Mouse (Mus musculus): ENCODE data around the gene Arfgap3.
A peak's percentile ranks its signal among the peaks of the same experiment; 100 is the strongest.
"Not testable (repeated sequence)": the region's sequence is repeated elsewhere in the genome, so short reads cannot be mapped to it uniquely, and the experiment has no call there.

Gene Arfgap3

DNA sequence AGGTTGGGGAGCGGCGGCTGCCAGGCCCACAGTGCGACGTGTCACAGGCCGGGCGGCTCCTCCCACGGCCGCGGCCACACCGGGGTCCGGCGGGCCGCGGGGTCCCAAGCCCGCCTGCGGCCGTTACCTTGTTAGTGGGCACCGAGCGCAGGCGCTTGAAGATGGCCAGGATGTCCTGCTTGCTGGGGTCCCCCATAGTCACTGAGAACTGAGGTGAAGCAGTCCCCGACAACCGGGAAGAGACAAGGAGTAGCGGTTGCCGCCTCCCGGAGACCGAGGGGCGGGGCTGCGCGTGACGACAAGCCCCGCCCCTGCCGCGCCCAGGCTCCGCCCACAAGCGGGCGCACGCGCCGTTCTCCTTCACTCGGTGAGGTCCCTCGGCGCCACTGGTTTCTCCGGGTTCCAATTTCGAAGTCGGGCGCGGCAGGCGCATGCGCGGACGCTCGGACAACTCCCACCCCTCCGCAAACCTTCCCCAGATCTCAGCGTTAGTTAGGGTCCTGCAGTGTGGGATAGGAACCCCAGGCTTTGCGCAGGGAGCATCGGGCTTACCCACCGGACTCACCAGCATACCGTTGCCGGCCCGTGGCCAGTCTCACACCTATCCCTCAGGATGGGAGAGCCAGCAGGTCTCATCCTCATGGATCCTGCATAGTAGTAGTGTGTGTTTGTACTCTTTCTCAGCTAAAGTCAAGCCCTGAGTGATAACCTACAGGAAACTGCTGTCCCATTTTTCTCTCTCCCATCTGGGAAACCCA is at the start of gene Arfgap3:
Gene Arfgap3, minus strand, starts transcription at position 294 of the 758 bp plus-strand sequence.
- peak; percentile 94 for DNase-seq (ENCODE audit: extremely low spot score)

DNA sequence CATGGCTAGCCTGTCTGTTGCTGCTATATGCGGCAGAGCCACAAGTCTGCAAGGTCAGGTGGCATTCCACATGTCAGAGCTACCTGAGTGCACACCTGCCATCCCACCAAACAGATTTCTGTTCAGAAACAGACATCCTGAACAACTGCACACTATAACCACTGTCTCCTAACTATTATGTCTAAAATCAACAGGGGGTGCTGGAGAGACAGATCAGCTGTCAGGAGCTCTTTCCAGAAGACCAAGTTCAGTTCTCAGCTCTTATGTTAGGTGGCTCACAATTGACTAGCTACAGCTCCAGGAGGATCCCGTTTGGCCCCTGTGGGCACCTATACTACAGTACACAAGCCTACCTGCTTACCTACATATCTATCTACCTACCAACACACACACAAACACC is 42.7 kb upstream of the Arfgap3 start:
- DNase-seq (ENCODE audit: extremely low spot score), result no peak

DNA sequence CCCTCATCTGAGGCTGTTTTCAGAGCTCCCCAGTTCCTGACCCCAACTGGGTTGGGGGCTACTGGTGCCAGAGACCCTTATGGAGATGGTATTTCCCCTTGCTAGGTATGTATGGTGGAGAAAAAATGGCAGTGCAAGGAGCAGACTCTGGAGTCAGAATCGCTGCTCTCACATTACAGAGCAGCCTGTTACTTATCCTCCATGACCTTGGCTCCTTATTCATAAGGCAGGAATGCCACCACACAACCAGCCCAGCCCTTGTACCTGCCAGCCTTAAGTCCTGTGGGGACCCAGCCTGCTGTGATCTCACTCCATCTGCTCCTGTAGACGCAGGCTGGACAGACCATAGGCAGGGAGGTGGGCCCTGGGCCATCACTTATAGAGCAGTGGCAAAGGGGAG is 37.9 kb upstream of the Arfgap3 start:
- no peak for DNase-seq (ENCODE audit: extremely low spot score)

DNA sequence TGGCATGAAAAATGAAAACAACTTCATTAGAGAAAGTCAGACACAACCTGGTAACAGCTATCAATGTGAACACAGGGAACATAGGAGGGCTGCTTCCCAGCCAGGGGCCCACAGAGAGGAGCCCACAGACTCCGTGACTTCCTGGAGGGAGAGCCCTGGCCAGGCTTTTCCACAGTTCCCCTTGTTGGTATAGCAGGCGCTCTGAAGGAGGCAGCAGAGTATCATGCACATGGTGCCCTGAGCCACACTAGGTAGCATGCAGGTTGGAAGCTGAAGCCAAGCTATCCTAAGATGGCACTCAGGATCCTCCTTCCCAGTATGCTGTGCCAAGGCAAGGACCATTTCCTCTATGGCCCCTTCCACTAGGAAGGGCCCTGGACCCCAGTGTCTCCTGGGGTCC is 33.6 kb upstream of the Arfgap3 start:
- no peak for DNase-seq (ENCODE audit: extremely low spot score)

DNA sequence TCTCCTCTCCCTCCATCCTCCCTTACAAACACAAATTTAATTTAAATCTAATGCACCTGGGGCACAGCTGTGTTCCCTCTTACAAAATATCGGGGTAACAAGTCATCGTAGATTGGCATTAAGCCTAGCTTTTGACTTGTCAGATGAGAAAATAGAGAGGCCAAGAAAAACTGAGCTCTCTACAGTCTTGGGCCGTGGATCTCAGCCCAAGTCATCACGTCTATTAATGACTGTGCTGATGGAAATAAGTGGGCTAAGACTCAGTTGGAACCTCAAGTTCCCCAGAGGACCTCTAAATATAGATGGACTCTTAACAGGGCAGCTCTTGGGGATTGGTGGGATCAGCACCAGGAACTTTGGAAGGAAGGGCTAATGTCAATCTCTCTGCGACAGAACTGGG is 33.1 kb upstream of the Arfgap3 start:
- no peak for DNase-seq (ENCODE audit: extremely low spot score)

DNA sequence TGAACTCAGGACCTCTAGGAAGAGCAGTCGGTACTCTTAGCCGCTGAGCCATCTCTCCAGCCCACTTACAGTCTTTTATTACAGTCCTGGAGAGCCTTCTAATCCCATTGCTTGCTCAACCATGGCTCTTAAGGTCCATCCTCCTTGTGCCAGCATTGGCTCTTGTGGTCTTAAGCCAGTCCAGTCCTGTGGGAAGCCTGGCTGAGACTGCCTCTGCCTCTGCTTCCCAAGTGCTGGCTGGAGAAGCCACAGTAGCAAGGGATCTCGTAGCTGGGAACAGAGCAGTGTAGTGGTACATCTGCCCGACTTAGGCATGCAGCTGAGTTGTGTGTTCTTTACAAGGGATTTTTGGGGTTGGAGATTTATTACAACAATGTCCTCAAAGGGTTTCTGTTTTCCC is 32.4 kb upstream of the Arfgap3 start:
- no peak for DNase-seq (ENCODE audit: extremely low spot score)

DNA sequence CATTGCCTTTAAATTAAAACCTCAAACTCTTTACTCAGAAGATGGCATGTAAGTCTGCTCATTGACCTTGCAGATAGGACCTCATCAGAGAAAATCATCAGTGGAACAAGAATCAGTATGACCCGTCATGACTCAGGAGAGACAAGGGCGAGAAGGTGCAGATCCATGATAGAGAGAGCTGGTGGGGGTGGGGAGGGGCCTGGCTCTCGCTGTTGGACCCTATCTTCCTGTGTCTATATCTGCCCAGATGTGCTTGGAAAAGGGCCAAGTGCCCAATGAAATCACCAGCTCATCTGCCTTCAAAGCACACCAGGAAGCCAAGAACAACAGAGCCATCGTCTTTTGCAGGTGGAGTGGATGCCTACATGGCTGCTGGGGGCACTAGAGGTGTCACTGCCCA is 27.1 kb upstream of the Arfgap3 start:
- DNase-seq (ENCODE audit: extremely low spot score), result no peak

DNA sequence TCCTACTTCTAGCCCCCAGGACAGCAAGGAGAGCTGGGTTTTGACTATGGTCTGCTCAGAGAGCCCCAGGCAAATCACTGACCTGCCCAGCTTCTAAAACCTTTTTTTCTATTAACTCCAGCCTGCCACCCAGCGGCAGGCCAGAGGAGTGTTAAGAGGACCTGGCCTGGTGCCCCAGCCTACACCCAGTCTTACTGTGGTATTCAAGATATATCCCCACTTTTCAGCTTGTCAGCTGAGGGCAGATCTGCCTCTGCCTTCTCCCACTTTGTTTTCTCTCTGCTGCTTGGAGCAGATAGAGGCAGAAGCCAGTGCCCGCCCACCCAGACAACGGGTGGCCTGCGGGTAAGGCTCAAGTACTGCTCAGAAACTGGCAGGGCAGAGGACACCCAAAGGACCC is 25.1 kb upstream of the Arfgap3 start:
- peak; percentile 37 for DNase-seq (ENCODE audit: extremely low spot score)

DNA sequence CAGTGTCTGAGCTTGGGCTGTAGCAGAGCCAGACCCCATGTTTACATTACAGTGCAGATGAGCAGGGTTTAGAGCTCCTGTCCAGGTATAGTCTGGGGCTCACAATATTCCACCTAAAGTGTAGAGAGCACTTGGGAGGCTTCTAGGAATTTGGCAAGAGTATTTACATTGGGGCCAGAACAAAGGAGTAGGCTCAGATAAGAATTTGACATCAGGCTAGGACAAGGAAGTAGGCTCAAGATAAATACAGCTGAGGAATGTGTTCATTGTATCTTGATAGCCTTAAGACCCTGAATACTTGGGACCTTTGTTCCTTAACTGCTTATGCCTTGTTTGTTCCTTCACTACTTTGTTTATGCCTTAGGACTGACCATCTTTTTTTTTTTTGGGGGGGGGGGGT is 24.0 kb upstream of the Arfgap3 start:
- no peak for DNase-seq (ENCODE audit: extremely low spot score)

DNA sequence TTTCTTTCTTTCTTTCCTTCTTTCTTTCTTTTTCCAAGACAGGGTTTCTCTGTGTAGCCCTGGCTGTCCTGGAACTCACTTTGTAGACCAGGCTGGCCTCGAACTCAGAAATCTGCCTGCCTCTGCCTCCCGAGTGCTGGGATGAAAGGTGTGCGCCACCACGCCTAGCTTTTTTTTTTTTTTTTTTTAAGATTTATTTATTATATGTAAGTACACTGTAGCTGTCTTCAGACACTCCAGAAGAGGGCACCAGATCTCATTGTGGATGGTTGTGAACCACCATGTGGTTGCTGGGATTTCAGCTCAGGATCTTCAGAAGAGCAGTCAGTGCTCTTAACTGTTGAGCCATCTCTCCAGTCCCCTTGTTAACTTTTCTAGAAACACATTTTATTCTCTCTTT is 18.7 kb upstream of the Arfgap3 start:
- not testable (repeated sequence) for DNase-seq (ENCODE audit: extremely low spot score)

DNA sequence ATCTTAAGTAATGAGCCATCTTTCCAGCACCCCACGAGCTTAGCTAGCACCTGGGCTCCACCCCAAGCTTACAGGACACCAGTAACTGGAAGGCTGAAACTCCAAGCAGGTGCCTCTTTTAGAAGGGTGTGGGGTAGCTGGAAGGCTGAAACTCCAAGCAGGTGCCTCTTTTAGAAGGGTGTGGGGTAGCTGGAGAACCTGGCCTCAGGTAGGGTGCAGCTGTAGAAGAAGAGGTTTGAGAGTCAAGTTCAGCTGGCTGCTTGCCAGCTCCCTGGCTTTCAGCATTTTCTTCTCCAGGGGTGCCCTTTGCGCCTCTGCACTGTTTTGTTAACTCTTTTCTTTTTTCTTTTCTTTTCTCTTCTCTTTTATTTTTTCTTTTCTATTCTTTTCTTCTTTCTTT is 18.2 kb upstream of the Arfgap3 start:
- DNase-seq (ENCODE audit: extremely low spot score), result no peak

DNA sequence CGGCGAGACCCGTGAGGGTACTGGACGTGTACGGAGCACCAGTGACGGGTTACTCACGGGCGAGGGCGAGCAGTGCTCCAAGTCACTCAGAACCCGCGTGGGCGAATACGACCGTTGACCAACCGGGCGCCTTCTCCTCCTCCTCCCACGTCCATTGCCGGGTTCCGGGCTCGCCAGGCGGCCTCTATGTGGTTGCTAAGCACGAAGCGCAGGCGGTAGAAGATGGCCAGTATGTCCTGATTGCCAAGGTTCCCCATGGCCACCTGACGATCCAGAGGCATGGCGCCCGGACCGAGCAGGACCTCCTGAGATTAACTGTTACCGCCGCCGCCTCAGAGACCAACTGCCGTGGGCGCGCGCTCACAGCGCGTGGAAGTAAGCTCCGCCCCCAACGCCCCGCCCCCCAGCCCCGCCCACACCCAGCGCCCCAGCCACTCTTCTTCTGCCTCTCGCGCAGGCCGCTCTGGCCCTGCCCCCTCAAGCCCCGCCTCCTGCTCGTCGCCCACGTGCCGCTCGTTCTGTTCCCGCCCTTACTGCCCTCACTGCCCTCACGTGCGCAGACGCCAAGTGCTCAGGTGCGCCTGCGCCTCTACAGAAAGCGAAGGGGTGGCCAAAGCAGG is 17.0 kb upstream of the Arfgap3 start:
- DNase-seq (ENCODE audit: extremely low spot score), result peak; percentile 70

DNA sequence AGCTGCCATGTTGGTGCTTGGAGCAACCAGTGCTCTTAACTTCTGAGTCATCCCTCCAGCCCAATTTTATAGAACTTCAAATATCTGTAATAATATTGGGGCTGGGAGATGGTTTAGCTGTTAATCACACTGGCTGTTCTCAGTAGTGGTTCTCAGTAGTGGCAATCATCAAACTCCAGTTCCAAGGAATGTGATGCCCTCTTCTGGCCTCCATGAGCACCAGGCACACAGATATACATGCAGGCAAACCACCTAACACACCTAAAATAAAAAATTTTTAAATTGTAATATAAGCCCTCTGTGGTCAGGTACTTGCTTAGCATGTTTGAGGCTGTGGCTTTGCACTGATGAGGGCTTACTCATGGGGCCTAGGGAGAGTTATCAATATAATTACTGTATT is 15.7 kb upstream of the Arfgap3 start:
- no peak for DNase-seq (ENCODE audit: extremely low spot score)

DNA sequence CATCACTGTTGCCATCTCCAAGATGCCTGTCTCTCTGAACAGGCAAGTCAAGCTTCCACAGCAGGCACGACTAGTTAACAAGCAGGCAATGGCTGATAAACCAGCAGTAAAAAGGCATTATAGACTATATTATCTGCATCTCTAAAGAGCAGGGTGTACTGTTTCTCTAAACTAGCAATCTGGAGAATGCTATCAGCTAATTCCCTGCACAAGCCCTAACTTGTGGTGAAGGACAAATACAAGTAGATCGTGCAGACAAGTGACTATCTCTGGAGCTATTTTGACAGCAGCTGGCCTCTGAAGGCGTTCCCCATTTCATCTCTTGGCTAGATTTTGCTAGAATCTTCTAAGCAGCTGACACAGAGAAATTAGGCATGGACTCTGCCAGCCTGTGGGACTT is 14.1 kb upstream of the Arfgap3 start:
- DNase-seq (ENCODE audit: extremely low spot score), result no peak

DNA sequence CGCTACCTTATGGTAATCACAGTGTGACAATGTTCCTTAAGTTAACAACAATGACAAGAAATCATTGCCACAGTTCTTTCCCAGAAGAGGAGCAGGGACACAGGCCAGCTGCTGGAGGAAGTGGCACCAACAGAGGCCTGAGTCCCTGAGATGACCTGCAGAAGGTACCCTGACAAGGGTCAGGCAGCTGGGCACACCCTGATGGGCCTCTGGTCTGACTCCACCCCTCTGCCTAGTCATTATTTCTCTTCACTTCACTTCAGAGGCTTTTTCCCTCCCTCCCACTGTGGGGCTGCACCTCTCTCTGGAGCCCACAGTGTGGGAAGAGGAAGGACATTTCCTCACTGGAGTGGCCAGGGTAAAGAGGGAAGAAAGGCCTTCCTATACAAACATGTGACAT is 12.8 kb upstream of the Arfgap3 start:
- not testable (repeated sequence) for DNase-seq (ENCODE audit: extremely low spot score)

DNA sequence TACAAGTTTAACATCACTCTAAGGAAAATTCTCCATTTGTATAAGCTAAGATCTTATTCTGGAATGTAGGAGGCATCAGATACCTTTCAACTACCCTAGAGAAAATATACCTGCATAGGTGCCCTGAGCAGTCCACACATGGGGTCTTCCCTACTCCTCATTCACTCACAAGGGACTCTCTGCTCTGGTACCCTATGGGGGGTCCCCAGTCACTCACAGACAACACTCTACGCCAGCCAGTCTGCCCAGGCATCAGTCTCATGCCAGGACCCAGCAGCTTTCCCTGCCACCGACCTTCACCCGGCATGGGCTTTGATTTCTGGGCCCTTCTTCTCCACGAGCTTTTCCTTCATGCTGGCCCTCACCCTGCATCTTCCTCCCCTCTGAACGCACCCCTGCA is 10.9 kb upstream of the Arfgap3 start:
- not testable (repeated sequence) for DNase-seq (ENCODE audit: extremely low spot score)

DNA sequence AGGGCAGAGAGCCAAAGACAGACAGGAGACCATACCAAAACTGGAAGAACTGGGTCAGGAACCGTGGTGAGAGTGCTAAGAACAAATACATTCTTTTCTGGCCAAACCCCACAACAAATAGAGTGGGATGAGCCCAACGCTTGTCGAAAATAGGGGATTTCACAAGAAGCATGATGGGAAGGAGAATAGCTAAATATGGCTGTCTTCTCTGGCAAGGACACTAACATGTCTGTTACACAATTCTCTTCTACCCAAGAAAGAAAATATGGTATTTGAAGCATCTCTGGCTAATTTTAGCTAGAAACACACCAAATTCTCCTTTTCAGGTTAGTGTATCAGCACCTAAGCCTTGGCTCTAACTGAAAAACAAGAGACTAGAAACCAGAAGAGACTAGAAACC is 10.1 kb upstream of the Arfgap3 start:
- DNase-seq (ENCODE audit: extremely low spot score), result no peak

DNA sequence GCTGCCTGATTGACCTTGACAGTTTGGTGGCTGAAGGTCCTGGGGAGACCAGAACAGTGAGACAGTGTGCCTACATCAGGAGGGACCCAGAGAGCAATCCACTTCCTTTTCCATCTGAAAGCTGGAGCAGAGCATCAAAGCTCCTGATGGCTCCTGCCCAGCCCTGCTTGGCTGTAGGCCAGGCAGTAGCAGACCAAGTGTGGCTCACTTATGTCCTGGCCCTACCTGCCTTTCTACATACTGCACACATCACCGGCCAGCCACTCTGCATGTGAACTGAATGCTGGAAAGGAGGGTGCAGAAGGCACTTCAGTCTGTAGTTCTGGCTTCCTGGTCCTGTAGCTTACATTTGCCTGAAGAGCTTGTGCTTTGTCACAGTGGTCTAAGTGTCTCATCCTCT is 8.4 kb upstream of the Arfgap3 start:
- DNase-seq (ENCODE audit: extremely low spot score), result no peak

DNA sequence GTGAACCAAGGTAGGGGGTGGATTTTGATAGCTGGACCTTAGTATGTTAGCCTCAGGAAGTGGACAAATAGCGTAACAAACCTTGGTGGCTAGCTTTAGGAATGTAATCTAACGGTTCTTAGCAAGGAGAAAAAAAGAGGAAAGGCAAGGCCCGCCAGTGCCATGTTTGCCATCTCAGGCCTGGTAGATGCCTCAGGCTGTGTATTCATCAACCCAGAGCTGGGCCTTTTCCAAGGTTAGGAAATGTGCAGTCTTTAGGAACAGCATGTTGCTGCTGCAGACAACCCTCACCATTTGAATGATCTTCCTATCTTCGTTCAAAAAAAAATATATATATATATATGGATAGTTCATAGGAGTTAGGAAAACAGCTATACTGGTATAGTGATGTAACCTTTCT is 1.5 kb upstream of the Arfgap3 start:
- no peak for DNase-seq (ENCODE audit: extremely low spot score)

DNA sequence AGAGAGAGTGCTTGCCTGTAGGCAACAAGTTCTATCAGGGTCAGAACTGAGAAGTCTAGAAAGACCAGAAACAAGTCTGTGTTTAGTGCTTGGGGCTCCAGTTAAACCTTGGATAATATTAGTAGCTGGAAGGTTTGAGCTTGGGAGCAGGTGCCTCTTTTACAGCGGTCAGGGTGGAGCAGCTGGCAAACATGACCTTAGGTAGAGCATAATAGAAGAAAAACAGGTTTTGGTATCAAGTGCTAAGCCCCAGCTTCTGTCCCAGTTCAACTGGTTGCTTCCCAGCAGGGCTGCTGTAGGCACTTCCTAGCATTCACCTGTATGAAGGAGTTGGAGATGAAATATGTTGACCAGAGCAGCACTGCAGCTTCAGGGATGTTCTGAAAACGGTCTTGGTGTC is 812 bp upstream of the Arfgap3 start:
- no peak for DNase-seq (ENCODE audit: extremely low spot score)

DNA sequence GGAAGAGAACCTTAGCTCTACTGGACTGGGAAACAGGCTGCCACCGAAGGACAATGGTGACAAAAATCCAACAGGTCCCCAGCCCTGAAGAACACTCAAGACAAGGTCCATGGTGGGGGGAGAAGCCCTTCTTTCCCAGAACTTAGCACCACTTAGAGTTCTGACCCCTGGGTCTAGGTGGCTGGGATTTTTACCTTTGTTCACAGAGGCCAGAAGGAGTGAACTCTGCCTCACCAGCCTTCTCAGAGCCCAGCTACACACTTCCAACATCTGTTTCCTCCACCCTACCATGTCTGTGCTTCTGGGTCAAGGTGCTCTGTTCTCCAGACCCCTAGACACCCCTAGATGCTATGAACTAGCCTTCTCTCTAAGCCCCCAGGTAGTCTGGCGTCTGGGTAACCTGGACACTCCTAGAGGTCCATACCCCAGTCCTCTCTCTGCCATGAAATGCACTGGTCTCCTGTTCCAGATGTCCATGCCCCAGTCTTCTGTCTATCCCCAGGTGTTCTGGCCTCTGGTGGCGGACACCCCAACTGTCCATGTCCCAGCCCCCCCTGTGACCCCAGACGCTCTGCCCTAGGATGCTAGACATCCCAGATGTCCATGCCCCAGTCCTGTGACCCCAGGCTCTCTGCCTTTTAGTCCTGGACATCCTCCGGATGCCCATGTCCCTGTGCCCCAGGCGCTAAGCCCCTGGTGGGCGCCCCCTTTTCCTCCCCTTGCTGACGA is 658 bp downstream of the Arfgap3 start:
- no peak for DNase-seq (ENCODE audit: extremely low spot score)

DNA sequence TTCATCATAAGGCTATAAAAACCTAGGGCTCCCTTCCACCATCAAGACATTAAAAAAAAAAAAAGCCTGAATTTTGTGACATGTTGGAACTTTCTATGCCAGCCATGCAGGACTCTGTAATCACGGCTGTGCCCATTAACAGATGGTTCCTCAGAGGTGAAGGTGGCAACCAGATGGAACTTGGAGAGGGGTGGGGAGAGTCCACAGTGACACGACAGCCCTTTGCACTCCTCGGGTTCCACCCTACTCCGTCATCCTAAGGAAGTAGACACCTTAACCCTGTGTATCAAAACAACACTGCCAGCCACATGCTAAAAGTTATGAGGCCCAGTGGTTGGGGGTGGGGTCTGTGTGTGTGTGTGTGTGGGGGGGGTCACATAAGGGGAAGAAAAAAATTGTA is 1.3 kb downstream of the Arfgap3 start:
- no peak for DNase-seq (ENCODE audit: extremely low spot score)

DNA sequence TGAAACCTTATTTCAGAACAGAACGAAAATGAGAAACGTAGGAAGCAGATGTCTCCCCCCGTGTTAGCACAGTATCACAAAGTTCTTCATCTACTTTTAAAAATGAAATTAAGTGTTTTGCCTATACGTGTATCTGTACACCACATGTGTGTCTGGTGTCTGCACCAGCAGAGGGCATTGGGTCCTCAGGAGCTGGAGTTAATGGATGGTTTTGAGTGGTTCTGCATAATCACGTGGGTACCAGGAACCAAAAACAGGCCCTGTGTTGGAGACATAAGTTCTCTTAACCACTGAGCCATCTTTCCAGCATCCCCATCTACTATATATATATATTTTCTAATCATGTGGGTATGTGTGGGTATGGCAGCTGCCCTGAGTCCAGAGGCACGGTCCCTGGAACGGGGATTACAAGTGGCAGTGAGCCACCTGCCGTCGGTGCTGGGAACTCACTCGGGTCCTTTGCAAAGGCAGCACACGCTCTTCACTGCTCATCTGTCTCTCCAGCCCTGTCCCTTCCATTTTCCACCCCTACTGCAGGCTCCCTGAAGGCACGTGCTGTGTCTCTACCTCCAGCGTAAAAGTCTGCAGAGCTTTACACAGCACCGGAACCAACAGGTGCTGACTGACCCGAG is 4.0 kb downstream of the Arfgap3 start:
- DNase-seq (ENCODE audit: extremely low spot score), result no peak
